Mouse (Mus musculus): ENCODE data around the gene U2surp.

U2surp gene

GRCm38 (mm10) chr9:95511472-95512330, at the start of gene U2surp:
TSS of gene U2surp (minus strand) at chr9:95511996.
- peak; percentile 92 for DNase-seq (ENCODE audit: low spot score)

- no peak for DNase-seq (ENCODE audit: low spot score)
Measured at GRCm38 (mm10) chr9:95559936-95560735, 48.3 kb upstream of the U2surp start.

- DNase-seq (ENCODE audit: low spot score), result no peak
Measured at GRCm38 (mm10) chr9:95559059-95559935, 47.5 kb upstream of the U2surp start, which contains the start of gene Paqr9. TSS of gene Paqr9 (plus strand) at chr9:95559657.

GRCm38 (mm10) chr9:95558726-95559058, 46.9 kb upstream of the U2surp start:
- DNase-seq (ENCODE audit: low spot score), result no peak

GRCm38 (mm10) chr9:95557722-95558121, 45.9 kb upstream of the U2surp start:
- DNase-seq (ENCODE audit: low spot score), result no peak

- peak; percentile 46 for DNase-seq (ENCODE audit: low spot score)
Measured at GRCm38 (mm10) chr9:95556067-95556512, 44.3 kb upstream of the U2surp start.

GRCm38 (mm10) chr9:95555233-95555740, 43.5 kb upstream of the U2surp start:
- no peak for DNase-seq (ENCODE audit: low spot score)

GRCm38 (mm10) chr9:95554231-95555221, 42.7 kb upstream of the U2surp start:
- peak; percentile 63 for DNase-seq (ENCODE audit: low spot score)

GRCm38 (mm10) chr9:95552175-95552705, 40.4 kb upstream of the U2surp start:
- DNase-seq (ENCODE audit: low spot score), result no peak

- DNase-seq (ENCODE audit: low spot score), result no peak
Measured at GRCm38 (mm10) chr9:95550856-95551774, 39.3 kb upstream of the U2surp start.

GRCm38 (mm10) chr9:95549626-95550411, 38.0 kb upstream of the U2surp start:
- DNase-seq (ENCODE audit: low spot score), result no peak

GRCm38 (mm10) chr9:95546679-95547078, 34.9 kb upstream of the U2surp start:
- DNase-seq (ENCODE audit: low spot score), result peak; percentile 78

GRCm38 (mm10) chr9:95544598-95544997, 32.8 kb upstream of the U2surp start:
- DNase-seq (ENCODE audit: low spot score), result no peak

- no peak for DNase-seq (ENCODE audit: low spot score)
Measured at GRCm38 (mm10) chr9:95542475-95542874, 30.7 kb upstream of the U2surp start.

GRCm38 (mm10) chr9:95541650-95542432, 30.0 kb upstream of the U2surp start:
- DNase-seq (ENCODE audit: low spot score), result no peak

GRCm38 (mm10) chr9:95541208-95541607, 29.4 kb upstream of the U2surp start:
- DNase-seq (ENCODE audit: low spot score), result no peak

- DNase-seq (ENCODE audit: low spot score), result peak; percentile 75
Measured at GRCm38 (mm10) chr9:95540487-95540886, 28.7 kb upstream of the U2surp start.

Measured in c-Kit-positive CD71-positive TER-119-positive erythroid progenitor cells, embryonic 14.5 days (primary cell).